Mouse (Mus musculus) heart, embryonic 14.5 days (tissue): ENCODE results near the gene Tctn1. TPM values are rescaled to one million over a fixed set of nuclear protein-coding genes. Genes with fewer than 3 reads are reported as not detected.

Experiments used
- ATAC-seq: fragments of 200-750 bp; cut with Nextera tagmentation; 2 replicates; pipeline ENCODE4 v1.8.0; 2017; ENCODE audit warnings: low read depth, moderate TSS enrichment; ENCODE audit not compliant: insufficient number of reproducible peaks, insufficient read depth, low FRiP score
- H3K27ac ChIP-seq, 2 experiments: fragments of 200-500 bp in 1 of 2; fragments of 300-500 bp in 1 of 2; sonication (generic) in 1 of 2; replicated peaks in 1 of 2; 2 replicates each; pipeline ENCODE4 v1.5.1; 2012 to 2014; ENCODE audit warnings: low read depth in 2 of 2, low read length in 2 of 2, control low read depth in 1 of 2, mild to moderate bottlenecking in 1 of 2, mixed read lengths in 1 of 2; ENCODE audit not compliant: control insufficient read depth in 1 of 2, insufficient read depth in 1 of 2
- H3K27me3 ChIP-seq: fragments of 300-500 bp; sonication (generic); 2 replicates; pipeline ENCODE4 v1.6.1; 2014; ENCODE audit warnings: mild to moderate bottlenecking, low read length, control low read depth; ENCODE audit not compliant: control insufficient read depth, insufficient read depth
- H3K36me3 ChIP-seq: fragments of 300-500 bp; sonication (generic); 2 replicates; pipeline ENCODE4 v1.6.1; 2014; ENCODE audit warnings: mild to moderate bottlenecking, control low read depth, low read length, mixed read lengths; ENCODE audit not compliant: control insufficient read depth, insufficient read depth
- H3K4me1 ChIP-seq, 2 experiments: fragments of 200-500 bp in 1 of 2; fragments of 300-500 bp in 1 of 2; sonication (generic) in 1 of 2; 2 replicates each; pipeline ENCODE4 v1.6.1; 2012 to 2014; ENCODE audit warnings: low read length in 2 of 2, control low read depth in 1 of 2, mixed read lengths in 1 of 2; ENCODE audit not compliant: control insufficient read depth in 2 of 2, insufficient read depth in 2 of 2
- H3K4me2 ChIP-seq: fragments of 300-500 bp; sonication (generic); 2 replicates; pipeline ENCODE4 v1.6.1; 2014; ENCODE audit warnings: mild to moderate bottlenecking, low read length
- H3K4me3 ChIP-seq, 2 experiments: fragments of 200-500 bp in 1 of 2; fragments of 300-500 bp in 1 of 2; sonication (generic) in 1 of 2; 2 replicates each; pipeline ENCODE4 v1.5.1; 2012 to 2014; ENCODE audit warnings: low read length in 2 of 2, mild to moderate bottlenecking in 2 of 2, control low read depth in 1 of 2, low read depth in 1 of 2, moderate library complexity in 1 of 2; ENCODE audit not compliant: control insufficient read depth in 1 of 2, insufficient read depth in 1 of 2
- H3K9ac ChIP-seq: fragments of 300-500 bp; sonication (generic); 2 replicates; pipeline ENCODE4 v1.6.1; 2014; ENCODE audit warnings: mild to moderate bottlenecking, low read length
- H3K9me3 ChIP-seq: fragments of 300-500 bp; sonication (generic); 2 replicates; pipeline ENCODE4 v1.6.1; 2016; ENCODE audit warnings: low read length, control low read depth; ENCODE audit not compliant: control insufficient read depth
- WGBS: fragments of 180-500 bp; shearing (Covaris S2); extraction: QIAGEN DNeasy Blood & Tissue Kit; methylation state at CpG from one replicate; pipeline ENCODE4 v1.1.7; 2014; 5-methylcytosine and 5-hydroxymethylcytosine counted together
- polyA plus RNA-seq: library from polyadenylated mRNA; unstranded; fragments of >200 nt; fragmentation: Nextera tagmentation; extraction: Ambion mirVana; gene quantifications from 2 replicates; pipeline ENCODE4 v1.2.1, GENCODE M21; 2014

Gene Tctn1
- polyA plus RNA-seq, 1 experiment from 2014 or later, result 3.4 TPM

GRCm38 (mm10) chr5:122243781-122244523 lies 20.3 kb downstream of the Tctn1 start:
- Histone ChIP-seq H3K4me1 (peaks cover 4 to 10% of the 10 kb centered on the region in 2 experiments; a peak in 2 of 4 replicates), H3K9ac (no peak overlapping the region), H3K9me3 (no peaks in the 10 kb centered on the region), H3K4me3 (no peak overlapping the region), H3K36me3 (peaks cover 27% of the 10 kb centered on the region), H3K27ac (no peak overlapping the region), H3K4me2 (no peak overlapping the region), H3K27me3 (no peaks in the 10 kb centered on the region)
- WGBS, result 88% methylated on average over 17 of the region's 17 CpGs
- ATAC-seq, result no peak

- Histone ChIP-seq H3K4me3 (no peak overlapping the region), H3K9ac (no peak overlapping the region), H3K4me1 (peaks cover 2 to 10% of the 10 kb centered on the region in 2 experiments; a peak in 2 of 4 replicates), H3K27ac (no peak overlapping the region), H3K27me3 (no peaks in the 10 kb centered on the region), H3K4me2 (no peak overlapping the region), H3K36me3 (peaks cover 20% of the 10 kb centered on the region), H3K9me3 (no peaks in the 10 kb centered on the region)
- WGBS, result 83% methylated on average over 6 of the region's 6 CpGs
- no peak for ATAC-seq
These were observed 21.6 kb downstream of the Tctn1 start for GRCm38 (mm10) chr5:122242521-122243123.

DNA sequence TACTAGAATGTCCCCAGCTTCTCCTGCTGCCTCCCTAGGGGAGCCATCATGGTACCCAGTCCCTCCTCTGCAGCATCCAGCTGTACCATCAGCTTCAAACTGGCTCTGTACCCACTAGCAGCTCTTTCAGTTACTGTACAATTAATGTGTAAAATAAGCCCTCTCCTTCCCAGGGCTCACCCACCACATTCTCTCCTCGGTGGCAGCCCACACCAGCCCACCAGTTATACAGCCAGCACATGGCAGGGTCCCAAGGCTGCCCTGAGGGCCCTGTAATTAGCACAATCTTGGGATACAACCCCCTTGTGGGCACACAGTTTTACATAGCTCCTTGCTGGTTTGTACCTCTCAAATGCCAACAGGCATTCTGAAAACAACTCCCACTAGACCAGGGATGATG lies 23.3 kb downstream of the Tctn1 start:
- H3K9ac ChIP-seq, result no peak overlapping the region
- H3K9me3 ChIP-seq, result no peaks in the 10 kb centered on the region
- peaks cover 16% of the 10 kb centered on the region; the same call in 1 of the 2 replicates for H3K36me3 ChIP-seq
- H3K27ac ChIP-seq, result no peak overlapping the region
- no peak overlapping the region for H3K4me2 ChIP-seq
- H3K4me3 ChIP-seq, result no peak overlapping the region
- ATAC-seq, result no peak
- H3K27me3 ChIP-seq, result no peaks in the 10 kb centered on the region
- WGBS, result 76% methylated on average over 1 of the region's 1 CpGs
- 0 out of 4 replicates have a peak, but pooled peaks cover 0 to 7% of the 10 kb centered on the region in 2 experiments for H3K4me1 ChIP-seq

- no peak overlapping the region for H3K27ac ChIP-seq
- WGBS, result 89% methylated on average over 11 of the region's 11 CpGs
These were observed 23.7 kb downstream of the Tctn1 start for GRCm38 (mm10) chr5:122240521-122240920.

DNA sequence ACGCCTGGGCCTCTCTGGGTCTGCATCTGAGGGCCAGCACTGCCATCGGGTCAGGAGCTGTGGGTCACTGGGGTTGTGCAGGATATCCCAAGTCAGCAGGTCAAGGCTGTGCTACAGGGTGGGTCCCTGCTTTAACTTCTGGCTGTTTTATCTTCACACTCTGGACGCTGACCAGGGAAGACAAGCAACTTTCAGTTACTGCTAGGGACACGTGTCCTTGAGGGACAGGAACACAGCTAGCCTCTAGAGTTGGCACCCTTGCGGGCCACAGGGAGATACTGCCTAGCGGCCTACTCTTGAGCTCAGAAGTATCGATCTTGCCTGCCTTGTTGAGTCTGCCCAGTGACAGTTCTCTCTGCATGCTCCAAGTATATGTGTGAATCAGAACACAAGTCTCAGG lies 24.6 kb downstream of the Tctn1 start:
- 0 out of 2 replicates have a peak overlapping the region, but pooled peaks have one; percentile 4 for H3K9ac ChIP-seq
- ATAC-seq, result no peak
- no peak overlapping the region for H3K4me2 ChIP-seq
- H3K4me3 ChIP-seq, result no peak overlapping the region
- 45% methylated on average over 7 of the region's 7 CpGs for WGBS
- no peaks in the 10 kb centered on the region for H3K27me3 ChIP-seq
- H3K9me3 ChIP-seq, result no peaks in the 10 kb centered on the region
- peaks cover 16% of the 10 kb centered on the region; the same call in 1 of the 2 replicates for H3K36me3 ChIP-seq
- H3K4me1 ChIP-seq, result peaks cover 0 to 7% of the 10 kb centered on the region in 2 experiments; a peak in 1 of 4 replicates
- H3K27ac ChIP-seq, result no peak overlapping the region

More at GRCm38 (mm10) chr5:122240521-122240920, 23.7 kb downstream of the Tctn1 start:
- no peak overlapping the region for H3K9ac ChIP-seq
- no peak for ATAC-seq
- no peaks in the 10 kb centered on the region for H3K27me3 ChIP-seq
- H3K4me2 ChIP-seq, result no peak overlapping the region
- no peaks in the 10 kb centered on the region for H3K9me3 ChIP-seq
- peaks cover 0 to 7% of the 10 kb centered on the region in 2 experiments; a peak in 1 of 4 replicates for H3K4me1 ChIP-seq
- no peak overlapping the region for H3K4me3 ChIP-seq
- H3K36me3 ChIP-seq, result peaks cover 16% of the 10 kb centered on the region; the same call in 1 of the 2 replicates

DNA sequence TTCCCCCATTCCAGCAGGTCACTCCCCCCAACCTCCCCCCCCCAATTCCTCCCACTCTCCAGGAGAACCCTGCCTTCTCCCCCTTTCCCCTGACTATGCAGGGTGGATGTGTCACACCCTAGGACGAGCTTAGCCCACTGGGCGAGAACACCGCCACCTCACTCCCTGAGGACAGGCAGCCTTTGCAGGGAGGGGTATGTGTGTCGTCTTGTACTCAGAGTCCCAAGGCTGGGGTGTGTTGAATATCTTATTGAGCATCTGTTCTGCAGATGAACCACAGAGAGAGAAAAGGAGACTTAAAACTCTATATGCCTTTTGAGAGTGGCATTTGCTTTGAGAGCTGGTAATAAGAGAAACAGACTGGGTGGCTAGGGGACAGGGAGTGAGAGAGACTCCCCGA lies 27.1 kb downstream of the Tctn1 start:
- Histone ChIP-seq H3K36me3 (peaks cover 13% of the 10 kb centered on the region; the same call in 1 of the 2 replicates), H3K27ac (no peak overlapping the region), H3K9ac (no peak overlapping the region), H3K4me2 (no peak overlapping the region), H3K9me3 (no peaks in the 10 kb centered on the region), H3K27me3 (no peaks in the 10 kb centered on the region), H3K4me3 (no peak overlapping the region), H3K4me1 (peaks cover 0 to 7% of the 10 kb centered on the region in 2 experiments; a peak in 1 of 4 replicates)
- WGBS, result 73% methylated on average over 5 of the region's 5 CpGs
- ATAC-seq, result no peak

DNA sequence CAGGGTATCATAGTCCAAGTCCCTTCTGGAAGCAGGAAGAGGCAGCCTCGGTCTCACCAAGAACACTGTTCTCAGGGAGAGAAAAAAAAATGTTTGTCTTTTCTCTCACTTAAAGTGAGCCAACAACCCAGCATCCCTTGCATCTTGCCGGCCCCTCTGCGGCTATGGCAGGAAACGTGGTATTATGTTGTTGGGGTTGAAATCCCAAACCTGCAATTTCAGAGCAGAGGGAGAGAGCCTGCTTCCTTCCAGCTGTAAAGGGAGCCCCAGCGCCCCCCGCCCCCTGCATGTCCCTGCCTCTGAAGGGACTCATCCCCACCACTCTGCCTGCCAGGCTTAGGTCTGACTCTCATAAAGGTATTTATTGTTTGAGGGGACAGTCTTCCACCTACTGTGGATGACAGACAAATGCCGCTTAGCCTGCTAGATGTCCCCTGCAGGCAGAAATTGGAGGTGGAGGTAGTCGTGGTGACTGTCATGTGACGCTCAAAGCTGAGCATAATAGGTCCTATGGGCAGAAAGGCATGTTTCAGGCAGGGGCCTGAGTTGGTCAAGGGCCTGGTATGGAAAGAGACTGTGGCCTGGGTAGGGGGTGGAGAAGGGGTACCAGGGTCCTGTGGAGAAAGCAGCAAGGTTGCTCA lies 28.9 kb downstream of the Tctn1 start:
- H3K4me1 ChIP-seq, result peaks cover 0 to 7% of the 10 kb centered on the region in 2 experiments; a peak in 1 of 4 replicates
- H3K4me3 ChIP-seq, result no peak overlapping the region
- H3K27me3 ChIP-seq, result no peaks in the 10 kb centered on the region
- no peak overlapping the region for H3K4me2 ChIP-seq
- H3K9ac ChIP-seq, result no peak overlapping the region
- WGBS, result 65% methylated on average over 9 of the region's 9 CpGs
- ATAC-seq, result no peak
- H3K9me3 ChIP-seq, result no peaks in the 10 kb centered on the region
- no peaks in the 10 kb centered on the region for H3K36me3 ChIP-seq
- no peak overlapping the region for H3K27ac ChIP-seq
